Comparison of ENCODE assay signal across 8 mouse cellular contexts in the genomic region with DNA sequence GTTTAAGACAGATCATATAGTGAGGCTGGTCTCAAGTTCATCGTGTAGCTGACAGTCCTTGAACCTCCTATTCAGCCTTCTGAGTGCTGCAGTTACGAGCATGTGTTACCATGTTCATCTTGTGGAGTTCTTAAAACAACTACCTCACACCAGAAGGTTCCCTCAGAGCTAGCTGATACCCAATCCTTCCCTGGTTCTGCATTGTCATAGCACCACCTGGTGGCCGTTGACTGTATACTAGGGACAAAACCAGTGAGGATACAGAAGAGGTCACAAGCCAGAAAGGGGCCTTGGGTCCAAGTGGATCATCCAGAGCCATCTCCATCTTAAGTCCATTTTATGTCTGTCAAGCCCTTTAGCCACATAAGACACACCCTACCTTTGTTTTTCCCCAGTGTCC. TPM values are rescaled to one million over a fixed set of nuclear protein-coding genes. Genes with fewer than 3 reads are reported as not detected.
DNase-seq lines count a peak whose midpoint lies in the region; ATAC-seq and TF ChIP-seq lines count a peak whose summit lies in the region.

No protein-coding gene starts in this region.

- peaks cover 14% of the 10 kb centered on the region for H3K36me3 ChIP-seq in neural tube, embryonic 15.5 days
- H3K36me3 ChIP-seq in thymus, adult 2 months (ENCODE audit: control insufficient read depth, insufficient read depth, low read length): peaks cover 14% of the 10 kb centered on the region

- 7% methylated on average over 3 of the region's 3 CpGs for WGBS in lung, adult 2 months
- WGBS in neural tube, embryonic 15.5 days: 24% methylated on average over 3 of the region's 3 CpGs
- 6% methylated on average over 3 of the region's 3 CpGs for WGBS in thymus, adult 2 months

- DNase-seq in adrenal gland, adult 2 months: peak; percentile 81
- peak; percentile 84 for DNase-seq in embryo, embryonic 10.5 days (ENCODE audit: low spot score)
- DNase-seq in kidney, postnatal 14 days: peak; percentile 79
- DNase-seq in lung, adult 2 months: peak; percentile 75
- peak; percentile 80 for DNase-seq in thymus, adult 2 months

- no peak overlapping the region for H3K9ac ChIP-seq in neural tube, embryonic 15.5 days (replicated peaks)

- no peak overlapping the region for H3K4me2 ChIP-seq in neural tube, embryonic 15.5 days

- H3K27ac ChIP-seq in neural tube, embryonic 15.5 days (replicated peaks): no peak overlapping the region
- no peak overlapping the region for H3K27ac ChIP-seq in thymus, adult 2 months (ENCODE audit: control insufficient read depth, insufficient read depth, low read length)

- H3K4me3 ChIP-seq in lung, adult 2 months (replicated peaks; ENCODE audit: extremely low read depth, low read depth, low read length): no peak overlapping the region
- H3K4me3 ChIP-seq in neural tube, embryonic 15.5 days (replicated peaks): no peak overlapping the region
- H3K4me3 ChIP-seq in thymus, adult 2 months (ENCODE audit: control insufficient read depth, insufficient read depth, low read length): no peak overlapping the region

- no peaks in the 10 kb centered on the region for H3K9me3 ChIP-seq in neural tube, embryonic 15.5 days (replicated peaks)

- peak; percentile 60 for TF ChIP-seq CTCF in lung, adult 2 months (IDR thresholded peaks at IDR 0.05; ENCODE audit: insufficient read depth, low read length)
- no peak for TF ChIP-seq CTCF in thymus, adult 2 months (IDR thresholded peaks at IDR 0.05; ENCODE audit: borderline replicate concordance, control insufficient read depth, extremely low read depth, insufficient read depth, low read length, poor library complexity)

- peak; percentile 92 for ATAC-seq in CD4-positive, CD25-positive, alpha-beta regulatory T cell, adult 4 months
- ATAC-seq in granulocyte monocyte progenitor cell, adult 5-6 weeks (replicated peaks; ENCODE audit: poor library complexity, severe bottlenecking): peak; percentile 63
- ATAC-seq in neural tube, embryonic 15.5 days (ENCODE audit: low FRiP score): peak; percentile 76

- H3K4me1 ChIP-seq in lung, adult 2 months (ENCODE audit: control insufficient read depth, insufficient read depth, low read length): peaks cover 4% of the 10 kb centered on the region
- H3K4me1 ChIP-seq in neural tube, embryonic 15.5 days: peaks cover 28% of the 10 kb centered on the region
- H3K4me1 ChIP-seq in thymus, adult 2 months (replicated peaks; ENCODE audit: control insufficient read depth, insufficient read depth, low read length): peaks cover 5% of the 10 kb centered on the region

- H3K27me3 ChIP-seq in neural tube, embryonic 15.5 days (replicated peaks): no peaks in the 10 kb centered on the region
- no peaks in the 10 kb centered on the region for H3K27me3 ChIP-seq in thymus, adult 2 months (ENCODE audit: control insufficient read depth, insufficient read depth, low read length)

- TF ChIP-seq POLR2A in lung, adult 2 months (IDR thresholded peaks at IDR 0.05; ENCODE audit: borderline replicate concordance, extremely low read depth, low read depth, low read length): no peak
- TF ChIP-seq POLR2A in thymus, adult 2 months (IDR thresholded peaks at IDR 0.05; ENCODE audit: control insufficient read depth, extremely low read depth, insufficient read depth, low read length, poor library complexity): no peak

RNA-seq across cellular contexts. Expression of a gene that starts 8.4 kb away (rescaled TPM):
- polyA plus RNA-seq in CD4-positive, CD25-positive, alpha-beta regulatory T cell, adult 4 months (2017; shearing (Covaris generic)): under 1 TPM; 0.19 to 0.35 TPM
- total RNA-seq in adrenal gland, adult 2 months (2021): 100 to 1,000 TPM; 136 to 166 TPM
- 494 and 666 TPM in 2 replicates for polyA plus RNA-seq in adrenal gland, adult 2 months (2012; rRNA removed)
- total RNA-seq in granulocyte monocyte progenitor cell, adult 5-6 weeks (2014; fragmentation: Nextera tagmentation): 5.6 and 8.5 TPM in 2 replicates
- 3.8 and 6.8 TPM in 2 replicates for total RNA-seq in granulocyte monocyte progenitor cell, adult 5-6 weeks (2017)
- polyA plus RNA-seq in lung, adult 2 months (2012; rRNA removed): 191 and 231 TPM in 2 replicates
- 3.6 and 4.1 TPM in 2 replicates for polyA plus RNA-seq in neural tube, embryonic 15.5 days (2015; fragmentation: Nextera tagmentation; extraction: Ambion mirVana)
- polyA plus RNA-seq in thymus, adult 2 months (2012; rRNA removed): 76.5 and 102 TPM in 2 replicates

RNA-seq across cellular contexts. Expression of a gene that starts 8.7 kb away (rescaled TPM):
- 1 to 10 TPM; 1.9 to 3.6 TPM for polyA plus RNA-seq in CD4-positive, CD25-positive, alpha-beta regulatory T cell, adult 4 months (2017; shearing (Covaris generic))
- 1 to 10 TPM; 1.6 to 1.8 TPM for total RNA-seq in adrenal gland, adult 2 months (2021)
- 2.6 and 3.0 TPM in 2 replicates for polyA plus RNA-seq in adrenal gland, adult 2 months (2012; rRNA removed)
- total RNA-seq in granulocyte monocyte progenitor cell, adult 5-6 weeks (2014; fragmentation: Nextera tagmentation): 1.2 TPM in 1 of 2 replicates, not detected in the other
- 0.15 and 0.22 TPM in 2 replicates for total RNA-seq in granulocyte monocyte progenitor cell, adult 5-6 weeks (2017)
- 6.5 and 7.6 TPM in 2 replicates for polyA plus RNA-seq in lung, adult 2 months (2012; rRNA removed)
- polyA plus RNA-seq in neural tube, embryonic 15.5 days (2015; fragmentation: Nextera tagmentation; extraction: Ambion mirVana): 0.78 and 4.7 TPM in 2 replicates
- polyA plus RNA-seq in thymus, adult 2 months (2012; rRNA removed): 71.7 and 74.4 TPM in 2 replicates

RNA-seq across cellular contexts. Expression of a gene that starts 9.0 kb away (rescaled TPM):
- 10 to 100 TPM; 27.3 to 57.8 TPM for polyA plus RNA-seq in CD4-positive, CD25-positive, alpha-beta regulatory T cell, adult 4 months (2017; shearing (Covaris generic))
- total RNA-seq in adrenal gland, adult 2 months (2021): 10 to 100 TPM; 33.2 to 54.7 TPM
- polyA plus RNA-seq in adrenal gland, adult 2 months (2012; rRNA removed): 83.6 and 92.2 TPM in 2 replicates
- total RNA-seq in granulocyte monocyte progenitor cell, adult 5-6 weeks (2014; fragmentation: Nextera tagmentation): 81.8 and 83.0 TPM in 2 replicates
- 120 and 167 TPM in 2 replicates for total RNA-seq in granulocyte monocyte progenitor cell, adult 5-6 weeks (2017)
- 42.9 and 44.1 TPM in 2 replicates for polyA plus RNA-seq in lung, adult 2 months (2012; rRNA removed)
- polyA plus RNA-seq in neural tube, embryonic 15.5 days (2015; fragmentation: Nextera tagmentation; extraction: Ambion mirVana): 40.7 and 58.0 TPM in 2 replicates
- 189 and 223 TPM in 2 replicates for polyA plus RNA-seq in thymus, adult 2 months (2012; rRNA removed)

RNA-seq across cellular contexts. Expression of a gene that starts 23.9 kb away (rescaled TPM):
- polyA plus RNA-seq in CD4-positive, CD25-positive, alpha-beta regulatory T cell, adult 4 months (2017; shearing (Covaris generic)): 1 to 10 TPM; 1.2 to 3.1 TPM
- 100 to 1,000 TPM; 117 TPM for total RNA-seq in adrenal gland, adult 2 months (2021)
- polyA plus RNA-seq in adrenal gland, adult 2 months (2012; rRNA removed): 650 and 890 TPM in 2 replicates
- total RNA-seq in granulocyte monocyte progenitor cell, adult 5-6 weeks (2014; fragmentation: Nextera tagmentation): 18.2 and 25.0 TPM in 2 replicates
- total RNA-seq in granulocyte monocyte progenitor cell, adult 5-6 weeks (2017): 22.8 and 26.5 TPM in 2 replicates
- polyA plus RNA-seq in lung, adult 2 months (2012; rRNA removed): 96.6 and 130 TPM in 2 replicates
- polyA plus RNA-seq in neural tube, embryonic 15.5 days (2015; fragmentation: Nextera tagmentation; extraction: Ambion mirVana): 89.9 and 92.0 TPM in 2 replicates
- polyA plus RNA-seq in thymus, adult 2 months (2012; rRNA removed): 91.4 and 120 TPM in 2 replicates

RNA-seq across cellular contexts. Expression of a gene that starts 24.0 kb away (rescaled TPM):
- polyA plus RNA-seq in CD4-positive, CD25-positive, alpha-beta regulatory T cell, adult 4 months (2017; shearing (Covaris generic)): 10 to 100 TPM; 64.8 to 85.3 TPM
- 10 to 100 TPM; 51.0 to 72.6 TPM for total RNA-seq in adrenal gland, adult 2 months (2021)
- 180 and 223 TPM in 2 replicates for polyA plus RNA-seq in adrenal gland, adult 2 months (2012; rRNA removed)
- total RNA-seq in granulocyte monocyte progenitor cell, adult 5-6 weeks (2014; fragmentation: Nextera tagmentation): 18.1 and 22.6 TPM in 2 replicates
- 15.5 and 19.3 TPM in 2 replicates for total RNA-seq in granulocyte monocyte progenitor cell, adult 5-6 weeks (2017)
- 95.7 and 114 TPM in 2 replicates for polyA plus RNA-seq in lung, adult 2 months (2012; rRNA removed)
- polyA plus RNA-seq in neural tube, embryonic 15.5 days (2015; fragmentation: Nextera tagmentation; extraction: Ambion mirVana): 105 and 110 TPM in 2 replicates
- 138 and 151 TPM in 2 replicates for polyA plus RNA-seq in thymus, adult 2 months (2012; rRNA removed)

Comparison
In these comparisons a context has a peak if more than half of its experiments do, and no peak if none do; other contexts are left out.
1. RNA of a gene that starts 8.4 kb away (polyA plus RNA-seq): 494 to 666 TPM in adrenal gland, adult 2 months, 191 to 231 TPM in lung, adult 2 months and 76.5 to 102 TPM in thymus, adult 2 months; 3.6 to 4.1 TPM in neural tube, embryonic 15.5 days and 0.19 to 0.35 TPM in CD4-positive, CD25-positive, alpha-beta regulatory T cell, adult 4 months; every median in the first group is over 10 times any median in the second.
2. Peak in every context shown above with its lines, with median percentiles within 50 percentile points of each other: ATAC-seq and DNase-seq.